Mouse (Mus musculus) embryonic facial prominence, embryonic 13.5 days (tissue): ENCODE data around the gene Fpr1. TPM values are rescaled to one million over a fixed set of nuclear protein-coding genes. Genes with fewer than 3 reads are reported as not detected.

Source experiments
- ATAC-seq: fragments of 200-750 bp; cut with Nextera tagmentation; 2 replicates; pipeline ENCODE4 v1.8.0; 2017; ENCODE audit warnings: low read depth; ENCODE audit not compliant: insufficient number of reproducible peaks, insufficient read depth, low FRiP score, low TSS enrichment
- H3K27ac ChIP-seq: fragments of 300-500 bp; sonication (generic); 2 replicates; pipeline ENCODE4 v1.5.1; 2015; ENCODE audit warnings: moderate library complexity, mild to moderate bottlenecking, inconsistent platforms
- H3K27me3 ChIP-seq: fragments of 300-500 bp; sonication (generic); 2 replicates; pipeline ENCODE4 v1.6.1; 2015; ENCODE audit warnings: mild to moderate bottlenecking, inconsistent platforms
- H3K36me3 ChIP-seq: fragments of 300-500 bp; sonication (generic); 2 replicates; pipeline ENCODE4 v1.6.1; 2015; ENCODE audit warnings: mild to moderate bottlenecking, inconsistent platforms
- H3K4me1 ChIP-seq: fragments of 300-500 bp; sonication (generic); 2 replicates; pipeline ENCODE4 v1.6.1; 2015; ENCODE audit warnings: inconsistent platforms
- H3K4me2 ChIP-seq: fragments of 300-500 bp; sonication (generic); 2 replicates; pipeline ENCODE4 v1.6.1; 2015; ENCODE audit warnings: moderate library complexity, mild to moderate bottlenecking, inconsistent platforms
- H3K4me3 ChIP-seq: fragments of 300-500 bp; sonication (generic); 2 replicates; pipeline ENCODE4 v1.5.1; 2015; ENCODE audit warnings: mild to moderate bottlenecking, inconsistent platforms
- H3K9ac ChIP-seq: fragments of 300-500 bp; sonication (generic); 2 replicates; pipeline ENCODE4 v1.6.1; 2015; ENCODE audit warnings: mild to moderate bottlenecking, inconsistent platforms
- H3K9me3 ChIP-seq: fragments of 300-500 bp; sonication (generic); 2 replicates; pipeline ENCODE4 v1.6.1; 2016; ENCODE audit warnings: inconsistent platforms
- WGBS: fragments of 180-500 bp; shearing (Covaris S2); methylation state at CpG from one replicate; pipeline ENCODE4 v1.1.7; 2015; ENCODE audit warnings: mixed read lengths; 5-methylcytosine and 5-hydroxymethylcytosine counted together
- polyA plus RNA-seq: library from polyadenylated mRNA; unstranded; fragments of >200 nt; fragmentation: Nextera tagmentation; extraction: Ambion mirVana; gene quantifications from 2 replicates; pipeline ENCODE4 v1.2.1, GENCODE M21; 2015

The Fpr1 gene
- polyA plus RNA-seq, 1 experiment from 2014 or later = not detected

DNA sequence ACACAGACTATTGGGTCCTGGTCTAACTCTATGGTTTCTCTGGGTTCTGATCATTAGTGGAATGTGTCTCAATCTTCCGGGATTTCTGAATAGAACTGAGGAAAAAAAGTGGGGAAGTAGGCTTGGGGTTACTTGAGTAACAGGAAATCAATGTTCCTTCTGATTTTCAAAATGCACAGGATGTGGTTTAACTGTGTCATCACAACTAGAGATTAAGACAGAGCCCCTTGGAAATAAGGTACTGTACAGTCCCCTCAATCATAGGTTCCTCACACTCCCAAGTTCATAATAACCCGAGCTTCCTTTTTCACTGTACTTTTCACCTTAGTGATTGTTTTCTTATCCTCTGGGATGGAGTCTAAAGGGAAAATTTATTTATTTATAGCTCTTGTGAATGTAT is 12.0 kb downstream of the Fpr1 start:
- Histone ChIP-seq H3K27me3 (no peaks in the 10 kb centered on the region), H3K9ac (no peak overlapping the region), H3K4me1 (no peaks in the 10 kb centered on the region), H3K27ac (no peak overlapping the region), H3K9me3 (no peaks in the 10 kb centered on the region; the same call in 1 of the 2 replicates), H3K4me3 (no peak overlapping the region), H3K36me3 (no peaks in the 10 kb centered on the region), H3K4me2 (no peak overlapping the region)
- ATAC-seq = no peak
- WGBS = 98% methylated on average over 2 of the region's 2 CpGs

DNA sequence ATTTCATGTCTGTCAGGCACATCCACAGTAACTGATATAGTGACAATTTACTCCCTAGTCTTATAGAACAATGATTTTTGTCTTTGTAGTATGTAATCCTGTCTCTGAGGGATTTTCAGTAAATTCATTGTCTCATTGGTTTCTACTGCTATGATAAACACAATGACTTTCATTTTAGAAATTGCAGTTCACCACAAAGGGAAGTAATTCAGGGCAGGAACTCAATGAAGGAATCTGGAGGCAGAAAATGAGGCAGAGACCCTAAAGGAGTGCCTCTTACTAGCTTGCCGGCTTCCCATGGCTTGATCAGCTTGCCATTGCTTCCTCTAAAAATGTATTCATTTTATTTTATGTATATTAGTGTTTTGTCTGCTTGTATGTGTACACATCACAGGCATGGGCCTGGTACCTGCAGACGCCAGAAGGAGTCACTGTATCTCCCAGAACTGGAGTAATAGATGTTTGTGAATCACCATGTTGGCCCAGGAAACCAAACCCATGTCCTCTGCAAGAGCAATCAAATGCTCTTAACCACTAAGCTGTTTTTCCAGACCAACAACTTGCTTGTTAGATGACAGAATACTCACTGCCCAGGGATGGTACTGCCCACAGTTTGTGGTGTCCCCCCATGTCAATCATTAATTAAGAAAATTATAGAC is 12.7 kb downstream of the Fpr1 start:
- 77% methylated on average over 2 of the region's 2 CpGs for WGBS
- H3K9ac ChIP-seq = no peak overlapping the region
- H3K4me3 ChIP-seq = no peak overlapping the region
- H3K27ac ChIP-seq = no peak overlapping the region
- no peaks in the 10 kb centered on the region; the same call in 1 of the 2 replicates for H3K9me3 ChIP-seq
- H3K4me1 ChIP-seq = no peaks in the 10 kb centered on the region
- H3K36me3 ChIP-seq = no peaks in the 10 kb centered on the region
- H3K27me3 ChIP-seq = no peaks in the 10 kb centered on the region
- no peak overlapping the region for H3K4me2 ChIP-seq
- ATAC-seq = no peak

DNA sequence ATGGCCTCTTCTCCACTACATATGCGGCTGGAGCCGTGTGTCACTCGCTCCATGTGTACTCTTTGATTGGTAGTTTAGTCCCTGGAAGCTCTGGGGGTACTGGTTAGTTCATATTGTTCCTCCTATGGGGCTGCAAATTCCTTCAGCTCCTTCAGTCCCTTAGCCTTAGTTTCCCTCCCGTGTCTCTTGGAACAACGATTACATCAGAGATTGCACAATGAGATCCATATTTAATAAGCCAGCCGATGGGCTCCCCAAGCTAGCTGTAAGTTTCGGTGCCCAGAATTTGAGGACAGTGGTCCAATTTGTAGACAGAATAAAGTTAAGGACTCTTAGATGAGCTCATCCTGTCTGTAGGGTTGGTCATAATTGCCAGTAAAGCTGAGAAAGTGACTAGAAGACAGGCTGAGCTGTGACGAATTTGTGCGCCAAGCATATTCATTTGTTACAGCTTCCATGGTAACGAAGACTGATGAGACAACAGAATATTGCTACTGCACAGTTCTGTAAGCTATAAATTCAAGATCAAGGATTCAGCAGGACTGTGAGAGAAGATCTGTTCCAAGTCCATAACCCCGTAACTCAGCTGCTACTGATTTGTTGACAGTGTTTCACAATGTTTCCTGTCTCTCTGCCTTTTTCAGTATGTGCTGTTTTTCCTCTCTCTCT is 16.8 kb downstream of the Fpr1 start:
- H3K9me3 ChIP-seq = no peaks in the 10 kb centered on the region
- H3K27me3 ChIP-seq = no peaks in the 10 kb centered on the region
- H3K27ac ChIP-seq = no peak overlapping the region
- no peak overlapping the region for H3K4me3 ChIP-seq
- 87% methylated on average over 11 of the region's 11 CpGs for WGBS
- no peak overlapping the region for H3K9ac ChIP-seq
- no peak overlapping the region for H3K4me2 ChIP-seq
- peaks cover 14% of the 10 kb centered on the region; the same call in 1 of the 2 replicates for H3K36me3 ChIP-seq
- ATAC-seq = no peak
- H3K4me1 ChIP-seq = no peaks in the 10 kb centered on the region

DNA sequence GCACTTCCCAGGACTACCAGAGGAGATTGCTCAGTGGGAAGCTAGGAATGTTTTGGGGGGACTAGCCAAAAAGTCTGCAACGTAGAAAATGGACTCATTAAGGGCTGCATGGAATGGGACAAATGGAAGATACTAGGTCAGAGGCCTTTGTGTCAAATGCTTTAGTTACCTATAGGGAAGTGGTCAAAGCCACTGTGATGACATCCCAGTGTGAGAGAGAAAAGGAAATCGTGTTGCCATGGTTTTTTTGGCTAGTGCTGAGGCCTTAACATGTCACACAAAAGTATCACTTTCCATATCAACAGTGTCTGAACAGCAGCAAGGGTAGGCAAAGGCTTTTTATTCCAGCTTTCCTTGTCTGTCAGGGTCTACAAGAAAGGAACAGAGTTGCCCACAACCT is 18.6 kb downstream of the Fpr1 start:
- Histone ChIP-seq H3K4me3 (no peak overlapping the region), H3K36me3 (peaks cover 14% of the 10 kb centered on the region; the same call in 1 of the 2 replicates), H3K4me1 (no peaks in the 10 kb centered on the region), H3K9me3 (no peaks in the 10 kb centered on the region), H3K27me3 (no peaks in the 10 kb centered on the region), H3K9ac (no peak overlapping the region), H3K27ac (no peak overlapping the region), H3K4me2 (no peak overlapping the region)
- WGBS = 57% methylated on average over 2 of the region's 2 CpGs
- ATAC-seq = no peak

DNA sequence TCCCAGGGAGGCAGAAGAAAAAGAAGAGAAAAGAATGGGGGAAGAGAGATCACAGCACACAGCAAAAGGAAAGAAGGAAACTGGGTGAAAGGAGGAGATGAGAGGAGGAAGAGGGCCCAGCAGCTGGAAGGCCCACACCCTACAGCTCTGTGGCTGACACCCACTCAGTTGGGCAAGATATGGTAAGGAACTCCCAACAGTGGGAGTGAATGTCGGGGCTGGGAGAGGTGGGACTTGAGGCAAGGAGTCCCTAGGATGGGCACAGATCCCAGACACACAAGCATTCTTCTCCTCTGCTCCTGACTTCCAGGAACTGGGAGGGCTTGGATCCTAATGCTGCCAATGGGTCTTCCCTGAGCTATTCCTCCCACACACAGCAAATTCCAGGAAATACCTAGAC is 21.4 kb downstream of the Fpr1 start:
- peaks cover 14% of the 10 kb centered on the region; the same call in 1 of the 2 replicates for H3K36me3 ChIP-seq
- no peak overlapping the region for H3K27ac ChIP-seq
- H3K4me3 ChIP-seq = no peak overlapping the region
- no peak overlapping the region for H3K4me2 ChIP-seq
- 63% methylated on average over 1 of the region's 1 CpGs for WGBS
- H3K9ac ChIP-seq = no peak overlapping the region
- H3K9me3 ChIP-seq = no peaks in the 10 kb centered on the region
- no peaks in the 10 kb centered on the region for H3K4me1 ChIP-seq
- no peaks in the 10 kb centered on the region for H3K27me3 ChIP-seq
- ATAC-seq = no peak

DNA sequence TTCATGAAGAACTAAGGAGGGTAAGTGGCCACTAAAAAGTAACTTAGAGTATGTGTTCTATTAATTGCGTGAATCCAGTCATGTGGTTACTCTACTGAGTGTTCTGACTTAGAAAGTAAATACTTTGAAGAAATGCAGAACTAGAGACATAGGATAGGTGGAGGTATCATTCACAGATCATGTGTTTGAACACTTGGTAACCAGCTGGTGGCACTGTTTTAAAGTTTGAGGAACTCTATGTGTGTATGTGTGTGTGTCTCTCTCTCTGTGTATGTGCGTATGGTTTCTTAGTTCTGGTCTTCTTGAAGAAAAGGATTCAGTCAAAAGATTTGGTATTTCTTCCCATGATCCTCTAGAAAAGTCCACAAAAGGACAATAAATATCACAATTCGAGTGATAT is 23.6 kb downstream of the Fpr1 start:
- WGBS = 88% methylated on average over 3 of the region's 3 CpGs
- no peaks in the 10 kb centered on the region for H3K27me3 ChIP-seq
- no peak for ATAC-seq

DNA sequence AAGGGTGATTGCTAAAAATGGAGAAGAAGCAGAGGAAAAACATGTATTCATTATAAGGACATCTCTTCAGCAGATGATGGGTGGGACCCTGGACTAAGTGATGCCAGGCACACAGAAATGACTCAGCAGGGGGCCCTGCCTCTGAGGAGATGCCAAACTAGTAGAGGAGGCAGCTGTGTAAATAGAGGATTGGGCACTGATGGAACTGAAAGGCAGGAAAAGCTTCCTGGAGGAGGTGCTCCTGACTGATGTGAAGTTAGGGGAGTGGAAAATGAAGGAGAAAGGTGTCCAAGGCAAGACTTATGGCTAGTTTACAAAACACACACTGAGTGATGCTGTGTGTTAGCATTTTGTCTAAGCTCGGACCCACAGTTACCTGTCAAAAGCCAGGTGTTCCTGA is 26.3 kb downstream of the Fpr1 start:
- H3K27me3 ChIP-seq = no peaks in the 10 kb centered on the region
- H3K9ac ChIP-seq = no peak overlapping the region
- H3K4me3 ChIP-seq = no peak overlapping the region
- H3K27ac ChIP-seq = no peak overlapping the region
- 91% methylated on average over 1 of the region's 1 CpGs for WGBS
- H3K4me2 ChIP-seq = no peak overlapping the region
- H3K4me1 ChIP-seq = peaks cover 21% of the 10 kb centered on the region
- no peaks in the 10 kb centered on the region for H3K9me3 ChIP-seq
- peaks cover 2% of the 10 kb centered on the region; the same call in 1 of the 2 replicates for H3K36me3 ChIP-seq
- ATAC-seq = no peak

More for the DNA sequence above, 23.6 kb downstream of the Fpr1 start:
- Histone ChIP-seq H3K4me3 (no peak overlapping the region), H3K4me1 (peaks cover 12% of the 10 kb centered on the region), H3K4me2 (no peak overlapping the region), H3K27ac (no peak overlapping the region), H3K36me3 (peaks cover 11% of the 10 kb centered on the region; the same call in 1 of the 2 replicates), H3K9ac (no peak overlapping the region), H3K9me3 (no peaks in the 10 kb centered on the region)

DNA sequence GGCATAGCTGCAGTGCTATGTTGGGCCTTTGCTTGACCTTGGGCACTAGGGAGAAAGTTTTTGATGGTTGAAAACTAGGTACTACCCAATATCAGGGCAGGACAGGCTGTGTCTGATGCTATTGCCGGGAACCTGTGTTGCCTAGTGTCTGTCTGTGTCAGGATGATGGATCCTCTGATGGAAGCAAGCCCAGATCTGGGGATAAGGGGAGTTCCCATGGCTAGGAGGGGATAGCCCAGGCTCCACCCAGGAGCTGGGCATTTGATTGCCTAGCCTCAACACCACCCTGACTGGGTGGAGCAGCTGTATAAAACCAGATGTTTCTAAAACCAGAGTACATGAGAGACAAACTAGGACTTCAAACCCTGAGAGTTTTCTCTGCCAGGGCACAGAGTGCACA is 27.1 kb downstream of the Fpr1 start:
- H3K9me3 ChIP-seq = no peaks in the 10 kb centered on the region
- H3K4me1 ChIP-seq = peaks cover 21% of the 10 kb centered on the region
- H3K4me3 ChIP-seq = no peak overlapping the region
- H3K27ac ChIP-seq = no peak overlapping the region
- H3K27me3 ChIP-seq = no peaks in the 10 kb centered on the region
- H3K36me3 ChIP-seq = no peaks in the 10 kb centered on the region
- no peak overlapping the region for H3K9ac ChIP-seq
- no peak for ATAC-seq
- WGBS = 79% methylated on average over 1 of the region's 1 CpGs
- no peak overlapping the region for H3K4me2 ChIP-seq

DNA sequence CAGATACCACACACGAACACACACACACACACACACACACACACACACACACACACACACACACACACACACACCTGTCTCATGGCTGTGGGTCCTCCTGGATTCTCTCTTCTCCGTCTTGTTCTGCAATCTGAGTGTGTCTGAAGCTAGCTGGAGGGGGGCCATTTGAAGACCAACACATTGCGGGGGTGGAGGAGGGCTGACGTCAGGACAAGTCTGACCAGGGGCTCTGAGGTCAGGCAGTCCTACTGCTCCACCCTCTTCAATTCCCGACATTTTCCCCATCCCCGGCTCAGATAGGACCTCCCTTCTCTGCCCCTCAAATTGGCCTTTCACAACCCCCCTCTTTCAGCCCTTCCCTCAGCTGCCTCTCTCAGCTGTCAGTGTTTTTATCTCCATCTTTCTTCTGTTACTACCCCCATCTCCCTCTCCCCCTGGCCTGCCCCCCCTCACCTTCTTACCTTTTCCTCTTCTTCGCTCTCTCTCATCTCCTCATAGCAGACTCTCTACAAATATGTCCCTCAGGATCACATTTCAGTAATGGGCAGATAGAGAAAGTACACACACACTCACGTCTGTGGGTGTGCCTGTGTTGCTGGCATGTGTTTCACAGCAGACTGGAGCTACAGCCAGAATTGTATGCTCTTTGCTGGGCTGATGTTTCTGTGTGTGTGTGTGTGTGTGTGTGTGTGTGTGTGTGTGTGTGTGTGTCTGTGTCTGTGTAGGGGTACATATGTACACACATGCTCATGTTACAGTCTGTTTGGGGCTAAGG is 28.5 kb downstream of the Fpr1 start, which contains the start of gene Has1:
TSS of gene Has1 (minus strand) at position 142 of the 775 bp plus-strand sequence.
- Histone ChIP-seq H3K9ac (no peak within 1 kb of the TSS), H3K27me3 (peaks cover 3% of the 10 kb centered on the region), H3K4me1 (peaks cover 21% of the 10 kb centered on the region), H3K9me3 (no peaks in the 10 kb centered on the region), H3K27ac (no peak within 1 kb of the TSS), H3K4me3 (no peak within 1 kb of the TSS), H3K36me3 (no peaks in the 10 kb centered on the region), H3K4me2 (peak within 1 kb of the TSS; percentile 31; the same call in 1 of the 2 replicates)
- 14% methylated on average over 8 of the region's 8 CpGs for WGBS
- 0 out of 2 replicates have a peak, but pooled peaks have one; percentile 21 for ATAC-seq

DNA sequence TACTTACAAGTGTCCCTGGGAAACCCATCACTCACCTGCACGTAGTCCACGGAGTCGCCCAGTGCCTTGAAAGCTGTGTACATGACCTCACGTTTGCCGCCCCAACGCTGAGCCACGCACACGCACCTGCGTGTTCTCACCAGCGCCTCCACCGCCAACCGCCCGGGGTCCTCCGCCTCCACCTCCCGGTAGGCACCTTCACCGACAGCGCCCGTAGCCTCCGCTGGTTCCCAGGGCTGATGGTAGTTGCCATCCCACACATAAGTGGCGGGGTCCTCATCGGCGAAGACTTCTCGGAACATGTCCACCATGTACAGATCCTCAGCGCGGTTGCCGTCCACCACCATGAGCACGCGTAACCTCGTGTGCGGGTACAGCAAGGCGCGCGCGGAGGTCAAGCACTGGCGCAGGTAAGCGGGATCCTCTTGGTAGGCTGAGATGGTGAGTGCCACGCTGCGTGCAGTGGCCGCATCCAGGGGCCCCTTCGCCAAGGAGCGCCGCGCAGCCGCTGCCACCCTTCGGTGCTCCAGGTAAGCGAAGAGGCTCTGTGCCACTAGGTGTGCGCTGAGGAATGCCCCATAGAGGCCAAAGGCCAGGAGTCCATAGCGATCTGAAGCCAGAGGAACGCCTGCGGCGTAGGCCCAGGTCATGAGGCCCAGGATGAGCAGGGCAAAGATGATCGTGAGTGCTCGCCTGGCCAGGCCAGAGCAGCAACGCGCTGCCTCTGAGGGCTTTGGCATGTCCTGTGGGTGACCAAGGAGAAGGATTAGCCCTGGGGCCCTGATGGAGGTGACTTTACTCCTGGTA is 33.6 kb downstream of the Fpr1 start:
- 23% methylated on average over 55 of the region's 55 CpGs for WGBS
- H3K36me3 ChIP-seq = peaks cover 11% of the 10 kb centered on the region
- ATAC-seq = no peak
- no peak overlapping the region for H3K27ac ChIP-seq
- H3K4me3 ChIP-seq = peak overlapping the region; percentile 9; the same call in 1 of the 2 replicates
- no peaks in the 10 kb centered on the region for H3K9me3 ChIP-seq
- peaks cover 16% of the 10 kb centered on the region for H3K27me3 ChIP-seq
- peaks cover 9% of the 10 kb centered on the region for H3K4me1 ChIP-seq
- peak overlapping the region; percentile 27 for H3K4me2 ChIP-seq
- no peak overlapping the region for H3K9ac ChIP-seq

DNA sequence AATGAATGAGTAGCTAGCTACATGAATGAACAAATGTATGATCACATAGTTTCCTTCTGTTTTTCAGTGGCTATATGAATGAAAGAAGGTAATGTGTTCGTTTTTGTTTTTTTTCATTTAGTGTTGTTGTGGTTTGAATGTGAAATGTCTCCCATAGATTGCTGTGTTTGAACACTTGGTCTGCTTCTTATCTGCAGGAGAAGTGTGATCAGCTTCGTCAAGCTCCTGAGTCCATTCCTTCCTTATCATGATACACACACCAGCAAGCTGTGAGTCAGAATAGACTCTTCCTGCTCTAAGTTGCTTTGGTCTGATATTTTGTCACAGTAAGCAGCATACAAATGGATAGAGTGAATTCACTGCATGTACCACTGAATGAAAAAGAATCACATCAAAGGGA is 34.8 kb downstream of the Fpr1 start:
- H3K9me3 ChIP-seq = no peaks in the 10 kb centered on the region
- H3K4me2 ChIP-seq = no peak overlapping the region
- no peaks in the 10 kb centered on the region for H3K4me1 ChIP-seq
- H3K36me3 ChIP-seq = peaks cover 11% of the 10 kb centered on the region
- peaks cover 16% of the 10 kb centered on the region for H3K27me3 ChIP-seq
- no peak overlapping the region for H3K9ac ChIP-seq
- no peak for ATAC-seq
- 86% methylated on average over 2 of the region's 2 CpGs for WGBS
- no peak overlapping the region for H3K4me3 ChIP-seq
- H3K27ac ChIP-seq = no peak overlapping the region
